Mouse (Mus musculus) left cerebral cortex, adult 2 months (tissue): ENCODE results near the gene Hipk2. TPM values are rescaled to one million over a fixed set of nuclear protein-coding genes. Genes with fewer than 3 reads are reported as not detected.
A peak's percentile ranks its signal among the peaks of the same experiment; 100 is the strongest.

Source experiments
- DNase-seq, 2 experiments: peaks; one replicate each; pipeline ENCODE4 v3.0.0; 2021 to 2022; ENCODE audit warnings: low spot score in 2 of 2, mixed read lengths in 1 of 2; ENCODE audit errors: extremely low spot score in 1 of 2
- H3K27ac ChIP-seq: fragments of 200-600 bp; 2 replicates; pipeline ENCODE4 v1.8.1; 2022
- H3K4me3 ChIP-seq: fragments of 200-600 bp; 2 replicates; pipeline ENCODE4 v1.8.1; 2022
- CTCF ChIP-seq: fragments of 200-600 bp; IDR thresholded peaks from 2 replicates; pipeline ENCODE4 v1.8.1; 2022; ENCODE audit warnings: antibody characterized with exemption, mild to moderate bottlenecking, moderate library complexity
- intact Hi-C: fragments of 180-260 bp; cut with DNase I; formaldehyde crosslinking; loops from one replicate; pipeline ENCODE4 v1.15.1; 2025
- total RNA-seq, 2 experiments: library from RNA; stranded (reverse); gene quantifications; 2 replicates each; pipeline ENCODE4 v1.2.3; 2021

Gene Hipk2
- total RNA-seq, 2 experiments from 2014 or later, result 54.7 to 61.3 TPM

DNA sequence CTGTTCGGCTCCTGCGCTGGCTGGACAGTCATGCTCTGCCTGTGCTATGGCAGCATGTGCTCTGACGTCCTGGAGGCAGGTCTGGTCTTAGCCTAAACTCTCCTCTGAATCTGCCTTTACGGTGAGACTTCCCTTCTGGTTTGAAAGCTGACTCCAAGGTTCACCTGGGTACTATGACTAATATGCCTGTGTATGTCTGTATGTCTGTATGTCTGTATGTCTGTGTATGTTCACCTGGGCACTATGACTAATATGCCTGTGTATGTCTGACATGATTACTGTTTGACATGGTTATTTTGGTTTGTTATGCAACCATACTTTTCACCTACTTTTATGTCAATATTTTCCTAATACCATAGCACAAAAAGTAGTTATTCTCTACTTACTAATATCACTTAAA is 52.8 kb downstream of the Hipk2 start:
- no peak overlapping the region for H3K4me3 ChIP-seq
- no peak for DNase-seq
- H3K27ac ChIP-seq, result no peak overlapping the region
- intact Hi-C loops, result no loop called here
- TF ChIP-seq CTCF, result no peak

DNA sequence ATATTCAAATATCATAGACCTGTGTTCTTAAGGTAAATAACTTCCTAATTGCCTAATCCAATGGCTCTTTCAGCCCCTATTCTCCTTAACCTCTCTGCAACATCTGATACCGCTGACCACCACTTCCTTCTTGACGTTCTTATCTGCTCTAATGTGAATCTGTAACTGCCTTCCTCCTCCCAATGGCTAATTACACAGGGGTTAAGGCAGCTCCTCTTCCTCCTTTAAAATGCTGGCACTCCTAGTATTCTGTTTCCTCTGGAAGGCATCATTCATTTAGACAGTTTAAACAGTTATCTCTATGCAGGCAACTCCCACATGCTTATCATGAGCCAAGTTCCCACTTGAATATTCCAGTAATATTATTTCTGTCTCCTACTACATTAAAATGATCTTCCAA is 54.3 kb downstream of the Hipk2 start:
- DNase-seq, result no peak
- H3K4me3 ChIP-seq, result no peak overlapping the region
- H3K27ac ChIP-seq, result no peak overlapping the region
- intact Hi-C loops, result no loop called here
- TF ChIP-seq CTCF, result no peak

DNA sequence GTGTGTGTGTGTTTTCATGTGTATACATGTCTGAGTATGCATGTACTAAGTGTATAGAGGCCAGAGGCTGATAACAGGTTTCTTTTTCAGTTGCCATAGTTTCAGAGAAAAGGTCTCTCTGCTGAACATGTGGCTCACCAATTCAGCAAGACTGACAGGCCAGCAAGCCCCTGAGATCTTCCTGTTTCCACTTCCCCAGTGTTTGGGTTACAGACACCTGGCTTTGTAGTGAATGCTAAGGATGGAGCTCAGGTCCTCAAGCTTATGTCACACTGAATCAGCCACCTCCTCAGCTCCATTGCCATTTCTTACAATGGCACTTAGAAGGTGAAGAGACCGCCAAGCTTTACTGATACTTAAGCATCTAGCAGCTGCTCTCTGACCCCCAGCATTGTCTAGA is 55.1 kb downstream of the Hipk2 start:
- no peak for TF ChIP-seq CTCF
- intact Hi-C loops, result no loop called here
- H3K4me3 ChIP-seq, result no peak overlapping the region
- no peak for DNase-seq
- no peak overlapping the region for H3K27ac ChIP-seq

DNA sequence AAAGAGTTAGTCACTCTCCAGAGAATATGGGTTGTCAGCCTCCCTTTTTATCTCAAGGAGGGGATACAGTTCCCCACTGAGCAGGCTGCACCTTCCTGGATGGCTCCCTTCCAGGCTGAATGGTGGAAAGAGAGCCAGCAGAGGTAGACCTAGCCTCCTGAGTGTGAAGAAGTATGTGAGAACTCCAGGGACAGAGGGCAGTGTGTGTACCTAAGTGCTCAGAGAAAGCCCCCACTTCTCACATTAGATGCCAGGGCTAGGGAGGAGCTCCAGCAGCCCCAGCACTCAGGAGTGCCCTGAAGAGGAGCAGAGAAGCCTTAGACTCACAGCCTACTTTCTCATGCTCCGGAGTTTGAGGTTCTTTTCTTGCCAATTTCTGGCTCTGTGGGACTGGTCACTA is 59.7 kb downstream of the Hipk2 start:
- Histone ChIP-seq H3K4me3 (no peak overlapping the region), H3K27ac (peak overlapping the region; percentile 62)
- intact Hi-C loops, result loop anchor here (5.0 kb wide), 1 partner anchor 56 kb away; no protein-coding TSS in a partner anchor
- no peak for DNase-seq
- no peak for TF ChIP-seq CTCF

DNA sequence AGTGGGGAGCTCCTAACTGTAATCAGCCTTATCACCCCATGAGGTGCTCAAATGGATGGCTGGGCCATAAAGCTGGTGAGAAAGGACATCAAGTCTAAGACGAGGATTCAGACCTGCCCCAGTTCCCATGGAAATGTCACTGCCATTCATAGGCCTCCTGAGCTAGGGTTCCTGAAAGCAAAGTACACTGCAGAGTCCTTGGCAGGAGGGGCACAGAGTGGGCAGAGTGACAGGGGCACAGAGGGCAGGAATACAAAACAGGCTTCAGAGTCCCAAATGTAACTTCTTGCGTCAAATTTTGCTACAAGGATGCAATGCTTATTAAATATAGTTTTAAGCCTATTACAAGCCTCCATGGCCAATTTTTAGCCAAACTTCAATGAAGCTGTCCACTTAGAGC is 60.4 kb downstream of the Hipk2 start:
- intact Hi-C loops, result loop anchor here (5.0 kb wide), 1 partner anchor 57 kb away; no protein-coding TSS in a partner anchor
- DNase-seq, result peak in 1 of 2 experiments; percentile 20
- TF ChIP-seq CTCF, result no peak
- Histone ChIP-seq H3K4me3 (no peak overlapping the region), H3K27ac (peak overlapping the region; percentile 62)

DNA sequence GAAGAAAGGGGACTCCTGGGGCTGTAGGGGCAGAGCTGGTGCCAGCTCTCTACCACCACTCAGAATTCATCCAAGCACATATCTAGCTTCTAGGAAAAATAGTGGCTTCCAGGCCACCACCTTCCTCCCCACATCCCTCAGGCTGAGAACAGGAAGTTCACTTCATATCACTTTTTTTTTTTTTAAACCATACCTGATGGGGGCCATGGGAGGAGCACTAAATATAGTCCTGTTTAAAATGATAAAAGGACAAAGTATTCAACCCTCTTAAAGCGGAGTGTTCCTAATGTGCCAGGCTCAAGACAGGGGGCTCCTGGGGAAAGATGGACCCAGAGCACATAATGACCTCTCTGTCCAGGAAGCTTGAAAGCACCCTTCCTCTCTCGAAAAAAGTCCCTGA is 61.3 kb downstream of the Hipk2 start:
- no peak for DNase-seq
- Histone ChIP-seq H3K27ac (no peak overlapping the region; the same call in 1 of the 2 replicates), H3K4me3 (no peak overlapping the region)
- intact Hi-C loops, result loop anchor here (5.0 kb wide), 1 partner anchor 58 kb away; no protein-coding TSS in a partner anchor
- TF ChIP-seq CTCF, result no peak

DNA sequence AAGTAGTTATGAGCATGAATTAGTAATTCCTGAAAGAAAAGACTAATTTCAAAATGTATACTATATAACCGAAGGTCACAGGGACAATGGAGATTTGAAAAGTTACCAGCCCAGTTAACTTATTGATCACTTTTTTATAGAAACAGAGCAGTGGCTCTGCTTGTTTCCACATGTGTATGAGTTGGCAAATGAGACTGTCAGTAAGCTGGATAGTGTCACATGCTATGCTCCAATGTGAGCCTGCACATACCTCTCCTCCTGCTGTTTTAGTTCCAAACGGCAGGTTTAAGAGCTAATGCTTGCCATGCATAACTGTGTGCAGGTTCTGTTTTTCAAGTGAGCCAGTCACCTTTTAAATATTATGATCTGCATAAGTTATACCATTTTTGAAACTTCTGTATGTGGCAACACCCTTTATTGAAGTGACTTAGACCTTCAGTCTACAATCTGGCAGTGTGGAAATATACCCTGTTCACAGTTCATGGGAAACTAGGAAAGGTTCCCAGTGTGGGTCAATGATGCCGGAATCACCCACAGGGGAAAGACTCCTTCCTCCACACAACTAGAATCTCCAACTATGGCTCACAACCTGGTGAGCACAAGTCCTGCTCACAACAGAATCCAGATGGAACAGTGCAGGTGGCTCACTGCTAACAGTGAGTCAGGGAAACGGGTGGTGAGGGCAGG is 64.4 kb downstream of the Hipk2 start:
- Histone ChIP-seq H3K4me3 (no peak overlapping the region), H3K27ac (no peak overlapping the region)
- intact Hi-C loops, result no loop called here
- no peak for TF ChIP-seq CTCF
- DNase-seq, result no peak

DNA sequence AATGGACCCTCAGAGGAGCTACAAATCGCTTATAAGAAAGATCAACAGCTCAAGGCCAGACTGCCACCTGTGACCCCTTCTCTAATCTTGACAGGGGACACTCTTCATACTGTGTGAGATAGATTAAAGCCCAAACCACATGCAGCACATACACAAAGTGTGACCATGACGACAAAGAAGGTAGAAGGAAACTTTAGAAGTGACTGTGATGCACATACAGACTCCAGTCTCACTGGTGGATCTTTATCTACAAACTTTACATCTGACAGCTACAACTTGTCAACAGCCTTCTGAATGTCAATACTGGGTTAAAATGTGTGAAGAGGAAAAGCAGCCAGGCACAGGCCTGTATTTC is 65.9 kb downstream of the Hipk2 start:
- intact Hi-C loops, result no loop called here
- DNase-seq, result no peak
- no peak for TF ChIP-seq CTCF
- H3K27ac ChIP-seq, result no peak overlapping the region
- H3K4me3 ChIP-seq, result no peak overlapping the region

DNA sequence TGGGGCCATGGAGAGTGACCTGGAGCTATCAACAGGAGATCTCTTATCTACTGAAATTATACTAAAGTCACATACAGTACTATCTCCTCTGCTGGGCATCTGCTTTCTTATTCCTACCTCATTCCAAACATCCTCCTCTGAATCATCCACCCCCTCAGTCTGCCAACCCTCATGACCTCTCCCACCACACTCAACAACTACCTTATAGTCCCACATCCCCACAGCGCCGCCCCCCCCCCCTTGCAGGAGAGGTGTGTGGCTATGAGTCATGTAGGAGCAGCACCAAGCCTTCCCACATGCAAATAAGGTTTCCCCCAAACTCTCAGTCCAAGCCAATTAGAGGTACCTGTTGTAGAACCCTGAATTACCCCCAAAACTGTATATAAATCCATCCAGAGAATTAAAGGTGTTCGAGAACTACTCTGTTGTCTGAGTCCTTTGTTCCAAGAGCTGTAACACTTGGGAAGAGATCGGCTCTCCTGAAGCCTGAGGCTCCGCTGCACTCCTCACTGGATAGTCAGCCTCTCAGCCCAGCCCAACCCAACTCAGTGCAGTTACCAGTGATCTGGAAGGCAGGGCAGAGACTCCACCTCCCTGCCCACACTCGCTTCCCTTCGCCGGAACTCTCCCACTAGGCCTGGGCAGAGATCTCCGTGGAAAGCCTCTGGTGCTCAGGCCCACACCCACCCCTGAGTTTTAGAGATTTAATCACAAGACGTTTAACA is 66.4 kb downstream of the Hipk2 start:
- H3K4me3 ChIP-seq, result no peak overlapping the region
- no peak overlapping the region for H3K27ac ChIP-seq
- no peak for TF ChIP-seq CTCF
- intact Hi-C loops, result no loop called here
- DNase-seq, result no peak

DNA sequence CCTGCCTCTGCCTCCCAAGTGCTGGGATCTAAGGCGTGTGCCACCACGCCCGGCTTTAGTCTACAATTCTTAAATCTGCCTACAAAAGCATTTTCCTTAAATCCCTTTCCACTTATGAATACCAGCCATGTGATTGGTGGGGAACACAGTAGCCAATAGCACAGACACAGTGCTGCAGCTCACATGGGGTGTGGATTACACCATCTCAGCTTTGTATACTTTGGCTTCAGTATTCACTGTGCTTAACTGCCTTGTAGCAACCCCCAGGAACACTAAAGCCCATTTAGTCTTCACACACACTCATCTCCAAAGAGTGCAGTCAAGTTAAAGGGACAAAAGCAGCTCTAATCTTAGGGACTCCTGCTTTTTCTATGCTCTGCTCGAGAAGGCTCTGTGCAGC is 67.6 kb downstream of the Hipk2 start:
- intact Hi-C loops, result no loop called here
- TF ChIP-seq CTCF, result no peak
- H3K4me3 ChIP-seq, result no peak overlapping the region
- H3K27ac ChIP-seq, result no peak overlapping the region
- DNase-seq, result no peak

DNA sequence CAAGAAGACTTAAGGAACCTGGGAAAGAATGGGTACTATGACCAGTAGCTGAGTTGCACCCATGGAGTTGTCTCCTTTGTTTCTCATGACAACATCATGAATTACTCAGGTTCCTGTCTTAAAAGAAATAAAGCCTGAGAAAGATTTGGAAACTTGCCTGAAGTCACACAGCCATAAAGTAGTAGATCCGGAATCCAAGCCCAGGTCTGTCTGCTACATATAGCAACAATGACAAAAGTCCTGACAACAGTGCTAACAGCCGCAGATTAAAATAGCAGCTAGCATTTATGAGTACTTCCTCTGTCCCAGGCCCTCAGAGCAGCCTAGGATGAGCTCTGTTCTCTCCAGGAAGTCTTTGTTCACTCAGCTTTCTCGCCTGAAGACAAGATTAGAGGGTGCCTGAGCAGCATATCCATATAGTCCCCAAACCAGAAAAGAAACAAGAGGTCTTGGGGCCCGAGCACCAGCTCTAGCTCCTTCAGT is 69.0 kb downstream of the Hipk2 start:
- no peak for DNase-seq
- intact Hi-C loops, result no loop called here
- H3K27ac ChIP-seq, result no peak overlapping the region
- H3K4me3 ChIP-seq, result no peak overlapping the region
- no peak for TF ChIP-seq CTCF

DNA sequence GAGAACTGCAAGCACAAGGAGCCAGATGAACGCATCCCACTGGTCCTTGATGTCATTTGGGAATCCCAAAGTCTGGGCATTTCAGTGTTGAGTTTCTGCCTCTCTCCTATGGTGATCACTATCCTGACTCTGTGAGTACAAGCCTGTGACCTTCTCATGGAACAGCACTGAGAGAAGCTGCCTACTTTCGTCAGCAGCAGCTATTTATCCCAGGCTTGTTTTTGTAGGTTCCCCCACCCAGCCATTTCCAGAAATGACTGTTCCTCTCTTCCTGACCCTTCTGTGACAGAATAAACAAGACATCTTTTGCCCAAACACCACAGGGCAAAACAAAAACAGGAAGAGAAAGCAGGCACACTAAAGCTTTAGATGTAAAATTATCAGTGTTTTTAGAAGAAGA is 70.4 kb downstream of the Hipk2 start:
- Histone ChIP-seq H3K4me3 (no peak overlapping the region), H3K27ac (no peak overlapping the region)
- intact Hi-C loops, result no loop called here
- DNase-seq, result no peak
- no peak for TF ChIP-seq CTCF
